Mouse (Mus musculus): ENCODE results near the gene Nfatc4.

The Nfatc4 gene

DNA sequence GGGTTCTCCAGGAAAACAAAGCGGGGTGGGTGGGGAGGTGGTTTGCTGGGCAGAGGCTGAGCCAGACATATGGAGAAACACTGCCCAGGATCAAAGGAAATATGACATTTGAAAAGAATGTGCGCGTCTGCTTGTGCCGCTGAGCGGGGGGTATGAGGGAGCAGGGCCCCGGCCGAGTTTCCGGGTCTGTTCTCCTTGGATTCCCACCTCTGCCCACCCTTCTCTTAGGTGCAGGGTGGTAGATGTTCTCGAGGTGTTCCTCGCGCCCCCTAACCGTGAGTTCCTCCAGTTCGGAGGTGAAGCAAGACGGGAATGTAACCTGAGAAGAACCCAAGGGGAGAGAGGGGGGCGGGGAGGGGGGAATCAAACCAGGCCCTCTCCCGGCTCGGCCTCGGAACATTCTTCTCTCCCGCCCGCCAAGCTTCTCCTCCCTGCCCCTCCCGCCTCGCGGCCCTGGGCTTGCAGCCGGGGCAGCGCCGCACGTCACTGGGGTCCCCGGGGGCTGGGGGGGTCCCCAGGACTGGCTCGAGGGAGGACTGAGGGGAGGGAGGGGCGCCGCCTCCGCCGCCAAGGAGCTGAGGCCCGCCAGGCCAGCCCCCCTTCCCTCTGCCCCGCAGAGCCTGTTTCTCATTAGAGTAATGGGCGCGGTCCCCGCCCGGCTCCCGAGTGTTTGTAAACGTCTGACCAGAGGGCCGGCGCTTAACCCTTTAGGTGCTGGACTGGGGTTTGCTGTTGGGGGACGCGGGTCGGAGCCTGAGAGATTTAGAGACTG, at the start of gene Nfatc4:
Nfatc4 (plus strand) TSS at position 154 of the 772 bp plus-strand sequence.
- DNase-seq (ENCODE audit: low read depth, low spot score), result no peak

DNA sequence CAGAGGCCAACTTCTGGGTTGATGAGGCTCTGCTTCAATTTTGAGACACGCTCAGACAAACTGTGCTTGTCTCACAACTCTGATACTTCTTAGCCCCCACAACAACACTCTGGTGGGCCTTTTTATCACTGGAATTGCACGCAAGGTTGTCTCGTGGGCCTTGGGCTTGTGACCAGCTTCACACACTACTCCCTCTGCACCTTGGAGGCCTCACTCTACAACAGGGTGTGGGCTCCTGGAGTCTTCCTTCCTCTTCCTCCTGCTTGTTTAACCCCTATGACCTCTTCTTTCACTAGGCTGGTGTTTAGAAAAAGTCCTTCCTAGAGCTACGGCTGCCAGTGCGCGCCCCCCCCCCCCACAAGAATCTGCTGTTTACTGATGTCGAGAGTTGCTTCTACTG, 46.2 kb upstream of the Nfatc4 start:
- DNase-seq (ENCODE audit: low read depth, low spot score), result no peak

DNA sequence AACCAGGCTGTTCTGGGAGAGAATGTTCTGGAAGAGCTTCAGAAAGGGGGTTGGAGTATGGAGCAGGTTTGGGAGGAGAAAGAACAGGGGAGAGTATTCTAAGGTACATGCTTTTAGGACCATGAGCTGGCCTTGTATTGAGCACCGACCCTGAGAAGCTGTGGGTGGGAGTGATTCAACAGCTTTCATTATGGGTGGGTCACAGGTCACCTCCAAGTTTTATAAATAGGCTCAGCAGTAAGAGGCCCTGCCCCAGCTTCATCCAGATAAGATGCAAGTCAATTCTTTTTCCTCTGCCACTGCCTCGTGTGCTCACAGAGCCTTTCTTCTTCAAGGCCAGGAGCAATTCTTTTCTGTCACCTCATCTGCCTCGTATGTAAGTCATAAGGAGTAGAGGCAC, 45.8 kb upstream of the Nfatc4 start:
- no peak for DNase-seq (ENCODE audit: low read depth, low spot score)

DNA sequence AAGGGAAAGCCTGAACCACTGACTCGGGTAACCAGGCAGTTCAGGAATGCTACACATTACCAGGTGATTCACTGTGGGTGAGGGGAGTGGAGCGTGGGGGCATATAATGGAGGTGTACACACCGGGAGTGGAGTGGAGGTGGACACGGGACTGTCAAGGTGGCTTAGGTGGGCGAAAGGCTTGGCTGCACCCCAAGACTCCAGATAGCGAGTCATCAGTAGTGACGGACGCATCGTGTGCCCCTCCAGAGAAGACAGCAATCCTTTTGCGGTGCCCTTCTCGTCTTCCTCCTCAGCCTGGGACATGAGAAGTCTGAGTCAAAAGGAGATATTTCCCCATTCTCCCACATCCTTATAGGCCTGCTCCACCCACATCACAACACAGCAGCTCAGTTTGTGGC, 45.1 kb upstream of the Nfatc4 start:
- DNase-seq (ENCODE audit: low read depth, low spot score), result no peak

DNA sequence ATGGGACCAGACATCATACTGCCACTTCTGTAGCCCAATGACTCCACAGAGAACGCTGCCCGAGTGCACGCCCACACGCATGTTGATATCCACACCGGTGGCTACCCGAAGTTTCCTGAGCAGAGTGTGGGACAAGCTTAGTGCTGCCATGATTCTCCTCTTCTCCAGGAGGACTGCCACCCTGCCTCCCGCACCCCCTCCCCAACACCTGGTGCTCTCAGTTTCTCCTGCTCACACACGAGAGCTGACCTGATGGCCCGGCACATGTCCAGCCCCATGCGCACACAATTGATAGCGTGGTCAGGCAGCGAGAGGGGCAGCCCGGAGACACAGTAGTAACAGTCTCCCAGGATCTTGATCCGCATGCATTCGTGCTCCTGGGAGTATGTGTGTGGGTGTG, 44.3 kb upstream of the Nfatc4 start:
- no peak for DNase-seq (ENCODE audit: low read depth, low spot score)

DNA sequence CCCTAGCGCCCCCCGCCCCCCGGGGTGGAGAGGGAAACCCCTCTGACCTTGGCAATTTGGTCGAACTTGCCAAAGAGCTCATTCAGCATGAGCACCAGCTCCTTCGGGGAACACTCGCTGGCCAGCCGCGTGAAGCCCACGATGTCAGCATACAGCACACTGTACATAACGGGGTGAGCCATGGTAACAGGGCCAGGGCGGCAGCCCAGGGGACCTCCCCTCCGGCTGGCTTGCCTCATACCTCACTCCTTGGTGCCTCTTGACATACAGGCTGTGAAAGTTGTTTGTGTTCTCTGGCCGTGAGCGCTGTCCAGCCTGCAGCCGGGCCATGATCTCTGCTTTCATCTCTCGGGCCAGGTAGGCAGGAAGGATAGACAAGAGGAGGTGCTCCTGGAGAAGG, 43.3 kb upstream of the Nfatc4 start:
- no peak for DNase-seq (ENCODE audit: low read depth, low spot score)

DNA sequence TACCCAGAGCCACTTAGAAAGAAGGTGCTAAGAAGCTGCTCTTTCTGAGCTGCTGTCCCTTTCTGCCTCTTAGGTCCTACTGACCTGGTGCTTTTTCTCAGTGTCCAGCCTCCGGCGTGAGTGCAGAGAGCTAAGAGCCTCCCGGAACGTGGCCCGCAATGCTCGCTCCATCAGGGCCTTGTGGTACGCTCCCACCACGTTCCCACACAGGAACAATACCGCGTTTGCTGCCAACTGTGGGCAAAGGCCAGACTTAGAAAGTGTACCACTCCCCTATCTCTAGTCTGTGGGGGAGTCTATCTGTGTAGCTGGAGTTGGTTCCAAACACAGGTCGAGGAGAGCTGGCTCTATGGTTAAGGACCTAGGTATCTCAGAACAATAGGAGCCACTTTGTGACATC, 42.2 kb upstream of the Nfatc4 start:
- DNase-seq (ENCODE audit: low read depth, low spot score), result no peak

DNA sequence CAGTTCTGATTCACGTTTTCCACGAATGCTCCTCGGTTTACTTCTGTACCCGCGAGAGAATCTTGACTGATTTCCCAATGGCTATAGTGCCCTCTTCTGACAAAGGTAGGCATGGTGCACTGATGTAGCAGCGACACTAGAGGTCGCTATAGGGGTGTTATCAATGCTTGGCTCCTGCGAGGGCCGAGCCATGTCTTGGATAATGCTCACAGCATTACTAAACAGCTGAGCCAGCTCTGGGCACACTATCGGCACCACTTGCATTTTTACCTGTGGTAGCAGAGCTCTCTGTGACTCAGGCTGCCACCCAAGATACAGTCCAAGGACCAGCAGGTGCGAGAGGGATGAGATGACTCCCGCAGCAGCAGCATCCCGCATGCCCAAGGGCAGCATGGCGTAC, 41.6 kb upstream of the Nfatc4 start:
- peak; percentile 88 for DNase-seq (ENCODE audit: low read depth, low spot score)

DNA sequence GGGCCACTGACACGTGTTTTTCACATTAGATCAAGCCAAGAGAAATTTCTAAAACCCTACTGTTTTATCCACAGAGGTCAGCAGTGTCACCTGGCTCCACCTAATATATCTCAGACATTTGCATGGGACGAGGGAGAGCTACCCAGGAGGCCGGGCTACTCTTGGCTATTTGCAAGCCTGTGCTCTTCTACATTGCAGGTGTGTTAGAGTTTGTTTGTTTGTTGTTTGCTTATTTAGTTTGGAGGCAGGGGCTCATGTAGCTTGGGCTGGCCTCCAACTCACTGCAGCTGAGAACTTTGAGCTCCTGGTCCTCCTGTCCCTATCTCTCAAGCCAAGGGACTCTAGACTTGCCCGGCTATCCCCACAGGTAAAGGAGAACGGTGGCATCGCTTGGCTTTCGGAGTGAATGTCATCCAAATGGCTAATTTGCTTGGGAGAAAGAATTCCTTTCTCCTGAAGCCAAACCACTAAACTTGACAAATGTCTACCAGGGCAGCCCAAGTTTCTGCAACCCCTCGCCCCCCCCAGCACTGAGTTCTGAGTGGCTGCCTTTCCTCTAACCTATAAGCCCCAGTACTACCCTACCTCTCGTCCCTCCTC, 40.5 kb upstream of the Nfatc4 start:
- DNase-seq (ENCODE audit: low read depth, low spot score), result no peak

DNA sequence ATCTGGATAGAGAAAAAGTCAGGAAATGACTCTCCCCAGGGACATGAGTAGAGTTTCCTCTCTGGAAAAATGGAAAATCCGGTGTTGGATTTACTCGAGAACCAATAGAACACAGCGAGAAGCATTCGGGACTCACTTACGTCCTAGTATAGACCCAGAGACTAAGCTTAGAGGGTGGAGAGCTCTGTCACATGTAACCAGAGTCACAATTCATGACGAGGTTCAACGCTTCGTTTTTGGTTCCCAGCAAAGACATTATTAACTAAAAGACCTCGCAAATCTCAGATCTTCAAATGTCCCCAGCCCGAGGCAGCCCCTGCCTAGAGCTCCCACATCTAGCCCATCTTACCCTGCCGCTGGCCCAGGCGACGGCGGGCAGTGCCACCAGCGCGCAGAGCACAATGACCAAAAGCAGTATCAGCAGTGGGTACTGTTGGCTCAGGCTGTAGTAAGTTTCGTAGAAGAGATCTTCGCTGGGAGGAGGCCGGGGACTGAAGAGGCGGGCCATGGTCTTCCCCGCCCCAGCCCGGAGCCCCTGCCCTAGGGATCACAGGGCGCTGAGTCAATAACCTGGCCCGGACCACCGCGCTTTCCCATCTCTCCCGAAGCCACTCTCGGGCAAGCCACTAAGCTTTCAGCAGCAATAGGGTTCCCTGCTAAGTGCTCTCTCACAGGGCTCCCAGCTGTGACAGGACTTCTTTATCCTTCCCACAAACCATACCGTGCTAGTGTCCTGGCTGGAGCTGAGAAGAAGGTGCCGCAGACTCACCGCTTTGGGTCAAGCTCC, 39.6 kb upstream of the Nfatc4 start:
- no peak for DNase-seq (ENCODE audit: low read depth, low spot score)

DNA sequence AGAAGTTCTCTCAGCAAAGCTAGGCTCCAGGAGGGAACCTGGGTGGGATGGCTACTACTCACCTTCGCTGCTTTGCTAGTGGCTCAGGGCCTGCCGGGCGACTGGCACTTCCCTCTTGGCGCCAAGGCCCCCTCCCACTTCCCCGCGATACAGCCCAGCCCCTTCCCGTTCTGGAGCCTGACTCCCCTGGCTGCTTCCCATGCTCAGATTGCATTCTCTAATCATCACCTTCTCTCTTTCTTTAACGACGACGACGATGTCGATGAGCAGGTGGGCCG, 39.0 kb upstream of the Nfatc4 start, which contains the start of gene Adcy4:
Adcy4 (minus strand) TSS at position 138 of the 278 bp plus-strand sequence.
- no peak for DNase-seq (ENCODE audit: low read depth, low spot score)

DNA sequence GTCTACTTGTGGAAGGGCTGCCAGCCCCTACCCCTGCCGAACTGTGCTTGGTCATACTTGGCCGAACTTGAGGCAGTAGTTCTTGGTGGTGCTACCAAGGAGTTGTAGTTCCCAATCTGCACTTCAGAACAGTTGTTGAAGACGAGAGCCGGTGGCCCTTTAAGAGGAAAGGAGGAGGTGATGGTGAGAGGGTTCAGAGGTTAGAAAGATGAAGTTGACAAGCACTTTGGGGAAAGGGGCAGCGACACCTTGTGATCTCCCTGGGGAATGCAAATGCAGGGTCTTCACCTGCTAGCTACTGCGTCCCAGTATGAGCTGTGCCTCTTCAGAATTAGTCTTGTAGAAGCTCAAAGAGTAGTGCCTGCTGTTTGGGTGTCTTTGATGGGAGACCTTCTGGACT, 37.7 kb upstream of the Nfatc4 start:
- no peak for DNase-seq (ENCODE audit: low read depth, low spot score)

DNA sequence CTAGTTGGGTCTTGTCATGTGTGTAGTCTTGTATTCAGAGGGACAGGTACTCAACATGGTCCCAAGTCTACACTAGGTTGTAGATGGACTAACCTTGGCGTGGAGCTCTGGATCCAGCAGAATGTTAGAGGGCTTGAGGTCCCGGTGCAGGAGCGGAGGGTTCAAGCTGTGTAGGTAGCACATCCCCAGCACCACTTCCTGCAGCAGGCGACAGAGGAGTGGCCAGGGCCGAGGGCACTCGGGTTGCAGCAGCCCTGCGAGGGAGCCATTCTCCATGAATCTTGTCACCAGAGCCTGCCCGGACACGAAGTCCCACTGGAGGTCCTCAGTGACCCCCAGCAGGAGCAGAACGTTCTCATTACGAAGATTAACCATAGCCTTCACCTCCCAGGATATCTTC, 35.2 kb upstream of the Nfatc4 start:
- no peak for DNase-seq (ENCODE audit: low read depth, low spot score)

DNA sequence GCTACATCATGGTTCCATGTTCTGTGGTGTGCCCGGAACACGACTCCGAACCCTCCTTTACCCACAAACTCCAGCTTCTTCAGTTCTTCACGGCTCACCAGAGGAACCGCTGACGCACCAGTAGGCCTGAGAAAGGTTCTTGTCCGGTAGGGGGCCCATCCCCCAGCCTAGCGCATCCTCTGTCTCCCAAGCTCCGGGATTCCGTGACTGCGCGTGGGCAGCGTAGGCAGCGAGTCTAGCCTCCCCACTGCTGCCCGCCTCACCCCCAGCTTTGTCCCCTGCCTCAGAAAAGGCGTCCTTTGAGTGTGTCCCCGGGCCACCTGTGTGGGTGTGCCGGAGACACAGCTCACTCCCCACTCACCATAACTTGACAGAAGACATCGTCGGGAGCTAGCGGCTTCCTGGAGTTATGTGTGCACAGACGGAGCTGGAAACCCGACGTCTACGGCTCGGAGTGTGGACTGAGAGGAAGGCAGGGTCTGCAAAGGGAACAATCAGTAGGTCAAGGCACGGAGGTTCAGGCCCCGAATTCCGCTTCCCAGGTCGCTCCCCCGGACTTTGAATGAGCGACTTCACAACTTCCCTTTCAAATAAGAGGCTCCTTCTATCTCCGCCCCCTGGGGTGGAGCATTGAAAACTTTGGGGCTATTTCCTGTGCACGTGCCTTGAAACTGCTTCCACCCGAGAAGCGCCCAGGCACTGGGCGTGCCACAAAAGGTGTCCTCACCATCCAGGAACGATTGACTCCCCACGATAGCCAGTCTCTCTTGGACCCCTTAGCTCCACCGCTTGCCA, 34.5 kb upstream of the Nfatc4 start, which contains the start of gene Ripk3:
Ripk3 (minus strand) TSS at position 610 of the 795 bp plus-strand sequence.
- no peak for DNase-seq (ENCODE audit: low read depth, low spot score)

DNA sequence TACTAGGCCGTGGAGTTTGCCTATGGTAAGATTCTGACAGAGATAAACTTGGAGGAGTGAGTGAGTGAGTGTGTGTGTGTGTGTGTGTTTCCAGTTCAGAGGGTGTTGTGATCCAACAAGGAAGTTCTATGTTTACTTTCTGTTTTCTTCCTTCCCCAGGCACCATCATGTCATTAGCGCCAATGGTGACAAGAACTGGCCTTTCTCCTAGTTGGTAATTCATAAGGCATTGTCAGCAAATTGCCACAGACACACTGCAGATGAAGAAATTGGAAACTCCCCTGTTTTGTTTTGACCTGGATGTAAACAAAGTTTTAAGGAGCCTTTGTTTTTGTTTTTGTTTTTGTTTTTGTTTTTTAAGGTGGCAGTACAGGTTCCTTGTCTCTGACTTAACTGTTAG, 29.5 kb upstream of the Nfatc4 start:
- no peak for DNase-seq (ENCODE audit: low read depth, low spot score)

DNA sequence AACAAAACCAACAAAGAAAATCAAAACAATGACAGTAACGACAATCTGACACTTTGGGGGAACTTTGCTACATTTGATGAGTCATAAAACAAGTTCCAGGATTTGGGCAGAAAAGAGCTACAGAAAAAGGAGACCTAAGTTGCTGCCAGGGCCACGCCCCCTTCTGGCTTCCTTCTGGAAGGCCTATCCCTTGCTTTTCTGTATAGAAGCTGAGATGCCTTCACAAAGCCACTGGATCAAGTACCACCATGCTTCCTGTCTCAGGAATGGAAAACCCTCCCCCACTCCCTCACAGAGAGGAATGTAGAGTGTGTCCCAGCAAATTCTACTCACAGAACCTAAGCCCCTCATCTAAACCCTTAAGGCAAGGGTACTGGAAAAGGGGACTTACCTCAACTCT, 29.0 kb upstream of the Nfatc4 start:
- DNase-seq (ENCODE audit: low read depth, low spot score), result no peak

DNA sequence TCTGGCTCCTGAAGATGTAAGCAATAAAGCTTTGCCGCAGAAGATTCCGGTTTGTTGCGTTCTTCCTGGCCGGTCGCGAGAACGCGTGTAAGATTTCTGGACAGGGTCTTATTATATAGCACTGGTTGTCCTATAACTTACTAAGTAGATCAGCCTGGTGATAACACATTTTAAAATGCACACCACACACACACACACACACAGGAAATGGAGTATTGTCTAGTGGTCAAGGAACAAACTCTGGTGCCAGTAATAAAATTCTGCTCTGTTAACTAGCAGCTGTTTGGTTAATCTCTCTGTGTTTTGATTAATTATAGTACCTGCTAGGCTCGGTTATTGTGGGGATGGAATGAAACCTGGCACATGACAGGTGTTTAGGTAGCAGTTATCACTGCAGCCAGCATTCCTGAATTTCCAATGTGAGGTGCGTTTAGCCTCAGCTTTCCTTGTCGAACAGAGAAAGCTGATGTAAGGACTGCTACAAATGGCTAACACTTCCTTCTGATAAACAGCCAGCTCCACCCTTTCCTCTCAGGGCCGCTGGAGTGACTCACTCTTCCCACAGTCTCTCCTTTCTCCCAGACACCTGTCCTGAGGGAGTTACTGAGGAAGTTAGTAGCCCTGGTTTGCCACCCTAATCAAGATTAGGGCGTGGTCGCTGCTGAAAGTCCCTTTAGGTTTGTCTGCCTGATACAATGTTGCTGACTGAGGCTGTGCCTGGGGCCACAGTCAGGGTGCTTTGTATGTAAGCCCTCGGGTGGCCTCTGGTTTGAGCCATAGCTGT, 27.4 kb upstream of the Nfatc4 start:
- DNase-seq (ENCODE audit: low read depth, low spot score), result no peak

DNA sequence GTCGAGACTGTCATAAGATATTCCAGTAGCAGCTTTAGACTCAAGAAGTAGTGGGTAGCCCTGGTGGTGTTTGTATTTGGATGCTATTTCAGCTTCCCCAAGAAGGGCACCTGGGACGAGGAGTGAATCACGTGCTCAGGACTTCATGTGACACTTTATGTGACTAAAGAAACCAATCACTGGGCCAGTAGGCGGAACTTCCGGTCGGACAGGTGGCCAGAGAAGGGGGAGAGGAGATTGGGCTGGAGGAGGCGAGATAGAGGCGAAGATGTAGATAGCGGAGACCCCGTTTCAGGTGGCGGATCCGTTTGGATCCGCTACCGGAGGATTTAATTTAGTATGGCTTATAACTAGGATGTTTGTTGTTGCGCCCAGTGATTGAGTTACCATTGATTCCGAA, 8.1 kb upstream of the Nfatc4 start:
- DNase-seq (ENCODE audit: low read depth, low spot score), result peak; percentile 79

DNA sequence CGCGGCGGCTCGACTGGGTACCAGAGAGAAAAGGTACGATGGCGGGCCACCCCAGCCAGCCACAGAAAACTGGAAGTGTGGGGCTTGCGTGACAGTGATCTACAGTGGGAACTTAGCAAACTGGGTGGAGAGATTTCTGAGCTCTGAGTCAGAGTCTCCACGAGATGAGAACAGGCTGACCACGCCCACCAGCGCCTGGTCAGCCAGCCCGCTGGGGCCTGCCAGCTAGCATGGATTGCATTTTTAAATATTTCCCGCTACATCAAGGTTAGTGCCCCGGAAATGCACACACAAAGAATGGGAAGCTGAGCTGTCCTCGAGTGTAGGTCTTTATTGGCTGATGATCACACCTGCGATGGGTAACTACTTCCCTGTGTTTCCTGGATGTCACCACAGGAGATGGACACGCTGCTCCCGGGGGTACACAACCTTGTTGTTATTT, 7.6 kb upstream of the Nfatc4 start:
- DNase-seq (ENCODE audit: low read depth, low spot score), result peak; percentile 23

DNA sequence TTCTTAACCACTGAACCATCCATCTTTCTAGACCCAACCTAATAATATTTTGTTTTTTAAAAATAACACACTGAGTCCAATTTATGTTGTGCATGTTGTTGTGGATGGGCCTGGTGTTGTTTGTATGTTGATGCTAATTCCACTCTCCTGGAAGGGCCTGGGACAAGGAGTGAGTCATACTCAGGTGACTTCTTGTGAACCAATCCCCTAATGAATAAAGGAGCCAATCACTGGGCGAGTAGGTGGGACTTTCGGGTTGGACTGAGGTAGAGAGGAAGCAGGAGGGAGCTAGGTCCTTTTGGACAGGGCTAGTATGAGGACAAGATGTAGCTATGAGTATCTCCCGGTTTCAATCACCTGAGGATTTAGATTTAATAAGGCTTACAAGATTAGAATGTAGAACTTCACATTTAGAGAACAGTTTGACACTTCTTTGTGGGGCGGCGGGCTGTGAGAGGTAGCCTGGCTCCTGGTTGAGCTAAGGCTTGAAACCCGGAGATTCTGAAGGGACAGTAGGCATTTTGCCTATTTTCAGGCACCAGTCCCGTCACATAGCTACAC, 3.0 kb upstream of the Nfatc4 start:
- no peak for DNase-seq (ENCODE audit: low read depth, low spot score)

DNA sequence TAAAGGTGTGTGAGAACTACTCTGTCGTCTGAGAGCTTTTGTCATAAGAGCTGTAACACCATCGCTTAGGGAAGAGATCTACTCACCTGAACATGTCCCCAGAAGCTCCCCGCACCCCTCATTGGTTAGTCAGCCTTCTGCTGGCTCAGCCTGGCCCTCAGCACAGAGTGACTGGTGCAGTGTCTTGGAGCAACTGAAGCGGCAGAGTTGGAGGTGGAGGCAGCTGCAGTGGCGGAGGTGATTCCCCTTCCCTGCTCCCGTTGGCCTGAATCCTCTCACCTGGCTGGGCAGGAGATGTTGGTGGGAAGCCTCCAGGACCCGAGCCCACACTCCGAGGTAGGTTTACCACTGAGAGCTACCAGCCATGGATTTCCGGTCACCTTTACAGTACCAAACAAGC, 2.4 kb upstream of the Nfatc4 start:
- DNase-seq (ENCODE audit: low read depth, low spot score), result no peak

All from brain, adult 2 months (tissue).